Comparison of ENCODE assay signal across 8 mouse cellular contexts in the genomic region with DNA sequence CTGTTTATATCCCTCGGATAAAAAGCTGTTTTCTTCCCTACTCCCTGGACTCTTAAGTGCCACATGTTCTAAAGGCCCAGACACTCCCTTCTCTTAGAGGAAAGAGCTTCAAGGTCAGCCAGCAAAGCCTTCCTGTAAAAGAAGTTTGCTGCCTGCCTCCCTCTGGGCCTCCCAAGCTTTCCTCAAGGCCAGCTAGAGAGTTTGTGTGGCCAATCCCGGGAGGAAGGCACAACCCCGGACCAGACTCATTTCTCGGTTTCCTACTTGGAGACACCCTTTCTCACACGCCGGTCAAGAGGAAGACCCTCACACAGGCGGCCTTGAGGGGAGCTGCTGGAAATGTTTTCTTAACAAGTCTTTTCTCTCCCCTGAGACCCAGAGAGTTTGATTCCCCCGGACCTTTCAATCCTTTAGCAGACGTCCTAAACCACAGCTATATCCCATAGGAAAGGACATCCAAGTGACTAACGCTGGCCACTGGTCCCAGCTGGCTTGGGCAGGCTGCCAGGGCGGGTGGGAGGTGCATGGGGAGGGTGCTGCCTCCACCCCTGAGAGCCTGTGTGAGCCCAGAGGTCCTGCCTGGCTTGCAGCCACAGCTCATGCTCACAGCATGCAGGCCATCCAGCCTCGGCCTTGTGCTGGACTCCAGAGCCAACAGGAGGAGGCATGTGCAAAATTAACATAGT.
DNase-seq lines count a peak whose midpoint lies in the region; ATAC-seq lines count a peak whose summit lies in the region.

No protein-coding gene starts in this region.

- H3K4me3 ChIP-seq in embryonic facial prominence, embryonic 14.5 days (ENCODE audit: low read depth, low read length) = no peak overlapping the region
- H3K4me3 ChIP-seq in limb, embryonic 13.5 days = no peak overlapping the region

- peak overlapping the region; percentile 61; the same call in 1 of the 2 replicates for H3K27ac ChIP-seq in embryonic facial prominence, embryonic 14.5 days (replicated peaks; ENCODE audit: low read depth, low read length)
- peak overlapping the region; percentile 79 for H3K27ac ChIP-seq in limb, embryonic 13.5 days

- H3K4me2 ChIP-seq in embryonic facial prominence, embryonic 14.5 days (ENCODE audit: low read depth, low read length) = no peak overlapping the region
- H3K4me2 ChIP-seq in limb, embryonic 13.5 days (replicated peaks) = no peak overlapping the region

- 0 out of 2 replicates have a peak, but pooled peaks have one; percentile 10 for ATAC-seq in embryonic facial prominence, embryonic 14.5 days (ENCODE audit: low read depth)
- no peak for ATAC-seq in limb, embryonic 13.5 days (ENCODE audit: low FRiP score, low read depth)
- ATAC-seq in erythroid progenitor cell, adult 5-6 weeks (replicated peaks; ENCODE audit: low FRiP score, poor library complexity, severe bottlenecking) = no peak

- peak overlapping the region; percentile 40; the same call in 1 of the 2 replicates for H3K9ac ChIP-seq in embryonic facial prominence, embryonic 14.5 days (ENCODE audit: low read depth, low read length)
- peak overlapping the region; percentile 40; the same call in 1 of the 2 replicates for H3K9ac ChIP-seq in limb, embryonic 13.5 days

- no peaks in the 10 kb centered on the region for H3K27me3 ChIP-seq in embryonic facial prominence, embryonic 14.5 days (replicated peaks; ENCODE audit: control insufficient read depth, insufficient read depth, low read length)
- no peaks in the 10 kb centered on the region for H3K27me3 ChIP-seq in limb, embryonic 13.5 days

- 32% methylated on average over 12 of the region's 12 CpGs for WGBS in embryonic facial prominence, embryonic 14.5 days
- 30% methylated on average over 12 of the region's 12 CpGs for WGBS in limb, embryonic 13.5 days

- H3K36me3 ChIP-seq in embryonic facial prominence, embryonic 14.5 days (ENCODE audit: control insufficient read depth, insufficient read depth, low read length) = no peaks in the 10 kb centered on the region
- no peaks in the 10 kb centered on the region for H3K36me3 ChIP-seq in limb, embryonic 13.5 days

- DNase-seq in cerebellum, postnatal 10 days = peak; percentile 63 to 81
- no peak for DNase-seq in cerebellum, adult 11-12 months
- DNase-seq in 3T3-L1 (ENCODE audit: low read depth, low spot score) = peak; percentile 86
- DNase-seq in embryonic facial prominence, embryonic 14.5 days (ENCODE audit: low spot score) = peak; percentile 26
- peak; percentile 96 for DNase-seq in heart, postnatal 4 days
- DNase-seq in ovary, postnatal 36 days (ENCODE audit: low spot score) = peak; percentile 87

- peaks cover 18% of the 10 kb centered on the region for H3K4me1 ChIP-seq in embryonic facial prominence, embryonic 14.5 days (ENCODE audit: control insufficient read depth, insufficient read depth, low read length)
- H3K4me1 ChIP-seq in limb, embryonic 13.5 days = peaks cover 33% of the 10 kb centered on the region

- H3K9me3 ChIP-seq in embryonic facial prominence, embryonic 14.5 days (ENCODE audit: control insufficient read depth, low read length) = no peaks in the 10 kb centered on the region
- no peaks in the 10 kb centered on the region for H3K9me3 ChIP-seq in limb, embryonic 13.5 days
